Mouse (Mus musculus): Measurements from ENCODE around the gene Slc24a1. TPM values are rescaled to one million over a fixed set of nuclear protein-coding genes. Genes with fewer than 3 reads are reported as not detected.

Slc24a1 gene
- total RNA-seq, 2 experiments from 2014 or later, result 0.10 TPM; not detected in 1

- no peak for DNase-seq (ENCODE audit: low spot score in 2 of 2)
Observed at GRCm38 (mm10) chr9:64953190-64953589, 1.8 kb upstream of the Slc24a1 start.

GRCm38 (mm10) chr9:64952055-64952454, 648 bp upstream of the Slc24a1 start:
- Histone ChIP-seq H3K4me3 (no peak overlapping the region), H3K27ac (no peak overlapping the region)
- DNase-seq (ENCODE audit: low spot score in 2 of 2), result no peak
- TF ChIP-seq CTCF (conservative IDR thresholded peaks at IDR 0.05), result no peak

More at GRCm38 (mm10) chr9:64953190-64953589, 1.8 kb upstream of the Slc24a1 start:
- H3K27ac ChIP-seq, result no peak overlapping the region
- no peak overlapping the region for H3K4me3 ChIP-seq
- no peak for TF ChIP-seq CTCF (conservative IDR thresholded peaks at IDR 0.05)

GRCm38 (mm10) chr9:64947483-64948095, 3.8 kb downstream of the Slc24a1 start:
- Histone ChIP-seq H3K27ac (no peak overlapping the region), H3K4me3 (no peak overlapping the region)
- DNase-seq (ENCODE audit: low spot score in 2 of 2), result no peak
- TF ChIP-seq CTCF (conservative IDR thresholded peaks at IDR 0.05), result no peak

- no peak for DNase-seq (ENCODE audit: low spot score in 2 of 2)
- no peak for TF ChIP-seq CTCF (conservative IDR thresholded peaks at IDR 0.05)
- Histone ChIP-seq H3K4me3 (no peak overlapping the region), H3K27ac (no peak overlapping the region)
Observed at GRCm38 (mm10) chr9:64943997-64944396, 7.4 kb downstream of the Slc24a1 start.

- TF ChIP-seq CTCF (conservative IDR thresholded peaks at IDR 0.05), result no peak
- DNase-seq (ENCODE audit: low spot score in 2 of 2), result no peak
- H3K4me3 ChIP-seq, result no peak overlapping the region
- no peak overlapping the region for H3K27ac ChIP-seq
Observed at GRCm38 (mm10) chr9:64941650-64942049, 9.8 kb downstream of the Slc24a1 start.

GRCm38 (mm10) chr9:64940731-64941346, 10.6 kb downstream of the Slc24a1 start:
- DNase-seq (ENCODE audit: low spot score in 2 of 2), result no peak
- no peak overlapping the region for H3K4me3 ChIP-seq
- TF ChIP-seq CTCF (conservative IDR thresholded peaks at IDR 0.05), result no peak
- no peak overlapping the region for H3K27ac ChIP-seq

- DNase-seq (ENCODE audit: low spot score in 2 of 2), result no peak
- H3K27ac ChIP-seq, result no peak overlapping the region
- H3K4me3 ChIP-seq, result no peak overlapping the region
- peak; percentile 35 for TF ChIP-seq CTCF (conservative IDR thresholded peaks at IDR 0.05)
Observed at GRCm38 (mm10) chr9:64939790-64940189, 11.6 kb downstream of the Slc24a1 start.

- Histone ChIP-seq H3K27ac (no peak overlapping the region), H3K4me3 (no peak overlapping the region)
- no peak for DNase-seq (ENCODE audit: low spot score in 2 of 2)
- no peak for TF ChIP-seq CTCF (conservative IDR thresholded peaks at IDR 0.05)
Observed at GRCm38 (mm10) chr9:64939281-64939680, 12.1 kb downstream of the Slc24a1 start.

GRCm38 (mm10) chr9:64938535-64938934, 12.9 kb downstream of the Slc24a1 start:
- TF ChIP-seq CTCF (conservative IDR thresholded peaks at IDR 0.05), result no peak
- no peak overlapping the region for H3K4me3 ChIP-seq
- DNase-seq (ENCODE audit: low spot score in 2 of 2), result no peak
- no peak overlapping the region for H3K27ac ChIP-seq

- H3K4me3 ChIP-seq, result no peak overlapping the region
- H3K27ac ChIP-seq, result no peak overlapping the region
- TF ChIP-seq CTCF (conservative IDR thresholded peaks at IDR 0.05), result peak; percentile 36
- no peak for DNase-seq (ENCODE audit: low spot score in 2 of 2)
Observed at GRCm38 (mm10) chr9:64937491-64937890, 13.9 kb downstream of the Slc24a1 start.

- TF ChIP-seq CTCF (conservative IDR thresholded peaks at IDR 0.05), result peak; percentile 92
- Histone ChIP-seq H3K27ac (no peak overlapping the region), H3K4me3 (no peak overlapping the region)
- peak; percentile 51 to 69 for DNase-seq (ENCODE audit: low spot score in 2 of 2)
Observed at GRCm38 (mm10) chr9:64936508-64936907, 14.9 kb downstream of the Slc24a1 start.

- Histone ChIP-seq H3K27ac (no peak overlapping the region), H3K4me3 (no peak overlapping the region)
- DNase-seq (ENCODE audit: low spot score in 2 of 2), result no peak
- no peak for TF ChIP-seq CTCF (conservative IDR thresholded peaks at IDR 0.05)
Observed at GRCm38 (mm10) chr9:64934015-64934754, 17.2 kb downstream of the Slc24a1 start.

- H3K27ac ChIP-seq, result no peak overlapping the region
- H3K4me3 ChIP-seq, result no peak overlapping the region
- no peak for DNase-seq (ENCODE audit: low spot score in 2 of 2)
- TF ChIP-seq CTCF (conservative IDR thresholded peaks at IDR 0.05), result no peak
Observed at GRCm38 (mm10) chr9:64931751-64932610, 19.4 kb downstream of the Slc24a1 start.

Measured in layer of hippocampus, adult 2 months (tissue).